Mouse (Mus musculus) heart, embryonic 15.5 days (tissue): Measurements from ENCODE around the gene 4931406P16Rik. TPM values are rescaled to one million over a fixed set of nuclear protein-coding genes. Genes with fewer than 3 reads are reported as not detected.
A peak's percentile ranks its signal among the peaks of the same experiment; 100 is the strongest.

Source experiments
- ATAC-seq: fragments of 200-750 bp; cut with Nextera tagmentation; replicated peaks from 2 replicates; pipeline ENCODE4 v1.8.0; 2017; ENCODE audit warnings: low read depth, moderate TSS enrichment; ENCODE audit not compliant: insufficient number of reproducible peaks, insufficient read depth, low FRiP score
- H3K27ac ChIP-seq: fragments of 300-500 bp; sonication (generic); 2 replicates; pipeline ENCODE4 v1.5.1; 2015; ENCODE audit warnings: mild to moderate bottlenecking, inconsistent platforms
- H3K27me3 ChIP-seq: fragments of 300-500 bp; sonication (generic); 2 replicates; pipeline ENCODE4 v1.6.1; 2015; ENCODE audit warnings: inconsistent platforms
- H3K36me3 ChIP-seq: fragments of 300-500 bp; sonication (generic); 2 replicates; pipeline ENCODE4 v1.6.1; 2015; ENCODE audit warnings: mild to moderate bottlenecking, inconsistent platforms
- H3K4me1 ChIP-seq: fragments of 300-500 bp; sonication (generic); replicated peaks from 2 replicates; pipeline ENCODE4 v1.6.1; 2015; ENCODE audit warnings: inconsistent platforms
- H3K4me2 ChIP-seq: fragments of 300-500 bp; sonication (generic); 2 replicates; pipeline ENCODE4 v1.6.1; 2015; ENCODE audit warnings: inconsistent platforms, mild to moderate bottlenecking, moderate library complexity
- H3K4me3 ChIP-seq: fragments of 300-500 bp; sonication (generic); 2 replicates; pipeline ENCODE4 v1.5.1; 2015; ENCODE audit warnings: mild to moderate bottlenecking, inconsistent platforms
- H3K9ac ChIP-seq: fragments of 300-500 bp; sonication (generic); 2 replicates; pipeline ENCODE4 v1.6.1; 2015; ENCODE audit warnings: mild to moderate bottlenecking, inconsistent platforms
- H3K9me3 ChIP-seq: fragments of 300-500 bp; sonication (generic); replicated peaks from 2 replicates; pipeline ENCODE4 v1.6.1; 2016; ENCODE audit warnings: inconsistent platforms
- WGBS: fragments of 180-500 bp; shearing (Covaris S2); methylation state at CpG from one replicate; pipeline ENCODE4 v1.1.7; 2015; ENCODE audit warnings: mixed read lengths; 5-methylcytosine and 5-hydroxymethylcytosine counted together
- polyA plus RNA-seq: library from polyadenylated mRNA; unstranded; fragments of >200 nt; fragmentation: Nextera tagmentation; extraction: Ambion mirVana; gene quantifications from 2 replicates; pipeline ENCODE4 v1.2.1, GENCODE M21; 2015

4931406P16Rik gene
- 28.2 and 32.5 TPM in 2 replicates for polyA plus RNA-seq

DNA sequence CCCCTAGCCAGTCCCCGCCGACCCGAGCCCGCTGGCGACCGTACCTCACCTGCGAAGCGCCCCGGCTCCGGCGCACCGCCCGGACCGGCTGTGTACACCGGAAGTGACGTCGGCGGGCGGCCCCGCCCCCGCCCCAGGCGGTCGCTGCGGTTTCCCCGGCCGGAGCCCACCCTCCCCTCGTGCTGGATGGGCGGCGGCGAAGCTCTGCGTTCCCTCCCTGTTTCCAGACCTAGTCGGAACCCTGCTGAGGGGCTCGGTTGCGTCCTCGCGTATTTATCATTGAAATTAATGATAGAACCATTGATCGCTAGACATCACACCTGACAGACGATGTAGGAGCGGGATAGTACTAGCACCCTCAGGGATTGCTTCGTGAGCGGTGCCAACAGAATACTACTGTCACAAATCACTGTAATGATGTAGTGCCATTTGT lies at the start of gene 4931406P16Rik:
Gene 4931406P16Rik, minus strand, starts transcription at position 109 of the 433 bp plus-strand sequence.
- peak; percentile 92 for ATAC-seq
- no peaks in the 10 kb centered on the region for H3K36me3 ChIP-seq

GRCm38 (mm10) chr7:34355629-34356028 lies 42.3 kb upstream of the 4931406P16Rik start:
- Histone ChIP-seq H3K36me3 (peaks cover 67% of the 10 kb centered on the region), H3K4me1 (no peaks in the 10 kb centered on the region), H3K4me2 (no peak overlapping the region), H3K9ac (no peak overlapping the region), H3K9me3 (no peaks in the 10 kb centered on the region), H3K27me3 (no peaks in the 10 kb centered on the region), H3K4me3 (no peak overlapping the region), H3K27ac (no peak overlapping the region)
- WGBS = 94% methylated on average over 4 of the region's 4 CpGs
- no peak for ATAC-seq

More for the DNA sequence above, at the start of gene 4931406P16Rik:
- H3K4me3 ChIP-seq = peak within 1 kb of the TSS; percentile 96
- H3K27me3 ChIP-seq = no peaks in the 10 kb centered on the region
- 0% methylated on average over 41 of the region's 41 CpGs for WGBS
- peak within 1 kb of the TSS; percentile 96 for H3K27ac ChIP-seq
- H3K4me1 ChIP-seq = peaks cover 38% of the 10 kb centered on the region
- H3K9me3 ChIP-seq = no peaks in the 10 kb centered on the region
- peak within 1 kb of the TSS; percentile 94 for H3K9ac ChIP-seq
- peak within 1 kb of the TSS; percentile 85 for H3K4me2 ChIP-seq

DNA sequence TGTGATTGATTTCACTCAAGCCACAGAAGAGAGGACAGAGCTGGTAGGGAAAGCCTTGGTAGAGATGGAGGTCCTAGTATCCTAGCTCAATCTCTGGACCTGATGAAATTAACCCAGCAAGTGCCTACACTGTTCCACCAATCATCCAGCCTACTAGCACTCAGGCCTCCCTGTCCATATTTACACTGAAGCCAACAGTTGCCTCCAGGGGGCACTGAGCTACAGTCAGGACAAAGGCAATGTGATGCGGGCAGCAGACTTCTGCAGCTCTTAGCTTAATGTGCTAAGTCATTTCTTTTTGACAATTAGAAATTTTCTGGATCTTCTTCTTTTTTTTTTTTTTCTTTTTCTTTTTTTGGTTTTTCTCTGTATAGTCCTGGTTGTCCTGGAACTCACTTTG lies 38.6 kb upstream of the 4931406P16Rik start:
- Histone ChIP-seq H3K4me2 (no peak overlapping the region), H3K27me3 (no peaks in the 10 kb centered on the region), H3K9me3 (no peaks in the 10 kb centered on the region), H3K4me1 (no peaks in the 10 kb centered on the region), H3K27ac (no peak overlapping the region), H3K36me3 (peaks cover 81% of the 10 kb centered on the region), H3K9ac (no peak overlapping the region), H3K4me3 (no peak overlapping the region)
- 86% methylated on average over 1 of the region's 1 CpGs for WGBS
- ATAC-seq = no peak

DNA sequence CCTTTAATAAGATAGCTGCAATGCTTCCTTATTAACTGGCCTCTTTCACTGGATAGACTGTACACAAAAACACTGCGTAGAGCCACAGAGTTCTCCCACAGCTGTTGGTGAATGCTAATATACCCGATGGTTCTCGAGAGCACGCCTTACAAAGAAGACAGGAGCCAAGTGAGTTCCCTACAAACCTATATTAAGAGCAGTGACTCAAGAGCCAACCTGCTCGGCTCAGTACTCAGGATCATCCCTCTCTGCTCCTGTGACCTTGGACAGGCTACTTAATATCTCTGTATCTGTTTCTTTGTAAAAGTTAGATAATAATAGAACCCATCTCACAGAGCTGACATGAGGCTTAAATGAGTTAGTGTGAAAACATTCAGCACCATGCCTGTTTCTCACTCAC lies 36.8 kb upstream of the 4931406P16Rik start:
- no peaks in the 10 kb centered on the region for H3K4me1 ChIP-seq
- WGBS = 64% methylated on average over 5 of the region's 5 CpGs
- no peak for ATAC-seq

GRCm38 (mm10) chr7:34348011-34348410 lies 34.7 kb upstream of the 4931406P16Rik start:
- no peak for ATAC-seq
- Histone ChIP-seq H3K4me2 (no peak overlapping the region), H3K4me3 (no peak overlapping the region), H3K9me3 (no peaks in the 10 kb centered on the region), H3K4me1 (no peaks in the 10 kb centered on the region), H3K27ac (no peak overlapping the region), H3K9ac (no peak overlapping the region), H3K27me3 (no peaks in the 10 kb centered on the region), H3K36me3 (peaks cover 81% of the 10 kb centered on the region)
- WGBS = 74% methylated on average over 1 of the region's 1 CpGs

More for the DNA sequence above, 36.8 kb upstream of the 4931406P16Rik start:
- Histone ChIP-seq H3K36me3 (peaks cover 86% of the 10 kb centered on the region), H3K27ac (no peak overlapping the region), H3K27me3 (no peaks in the 10 kb centered on the region), H3K9ac (no peak overlapping the region), H3K4me2 (no peak overlapping the region), H3K9me3 (no peaks in the 10 kb centered on the region), H3K4me3 (no peak overlapping the region)

- H3K9me3 ChIP-seq = no peaks in the 10 kb centered on the region
- ATAC-seq = no peak
- 80% methylated on average over 3 of the region's 3 CpGs for WGBS
- H3K27me3 ChIP-seq = no peaks in the 10 kb centered on the region
- H3K4me1 ChIP-seq = no peaks in the 10 kb centered on the region
- H3K36me3 ChIP-seq = peaks cover 72% of the 10 kb centered on the region
- H3K9ac ChIP-seq = no peak overlapping the region
- no peak overlapping the region for H3K27ac ChIP-seq
- no peak overlapping the region for H3K4me2 ChIP-seq
- no peak overlapping the region for H3K4me3 ChIP-seq
Observed at GRCm38 (mm10) chr7:34347041-34347440, 33.7 kb upstream of the 4931406P16Rik start.

- Histone ChIP-seq H3K27ac (no peak overlapping the region), H3K27me3 (no peaks in the 10 kb centered on the region), H3K9me3 (no peaks in the 10 kb centered on the region), H3K9ac (no peak overlapping the region), H3K36me3 (peaks cover 67% of the 10 kb centered on the region), H3K4me1 (no peaks in the 10 kb centered on the region), H3K4me2 (no peak overlapping the region), H3K4me3 (no peak overlapping the region)
- ATAC-seq = no peak
- 81% methylated on average over 4 of the region's 4 CpGs for WGBS
Observed at GRCm38 (mm10) chr7:34346505-34346904, 33.2 kb upstream of the 4931406P16Rik start.

DNA sequence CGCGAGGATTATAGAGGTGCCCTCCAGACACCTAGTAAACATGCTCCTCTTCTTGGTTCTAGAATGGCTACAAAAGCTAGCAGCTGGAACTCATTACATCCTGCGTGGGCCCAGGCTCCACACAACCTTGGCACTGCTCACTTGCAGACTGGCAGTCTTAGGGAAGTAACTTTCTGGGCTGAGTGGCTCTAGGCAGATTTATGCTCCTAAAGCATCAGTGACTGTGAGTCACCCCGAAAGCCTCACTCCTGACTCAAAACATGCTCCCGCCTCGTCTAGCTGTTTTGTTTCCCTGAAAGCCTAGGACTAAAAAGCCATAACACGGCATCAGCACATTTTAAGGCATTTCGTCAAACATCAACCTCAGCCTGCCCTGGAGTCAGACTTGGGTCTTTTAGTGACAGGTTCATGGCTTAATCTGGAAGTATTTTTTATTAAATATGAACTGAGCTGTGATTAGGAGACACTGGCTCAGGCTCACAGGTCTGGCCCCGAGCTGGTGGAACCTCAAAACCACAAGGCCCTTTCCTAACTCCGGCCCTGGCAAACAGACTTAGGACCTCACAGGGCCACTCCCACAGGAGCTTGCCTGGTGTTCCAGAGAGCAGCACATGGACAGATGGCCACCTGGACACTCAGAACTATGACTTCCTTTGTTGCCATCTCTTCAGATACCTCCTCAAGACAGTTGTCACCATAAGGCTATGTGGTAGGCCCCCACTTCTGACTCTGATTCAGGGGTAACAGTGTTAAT lies 28.9 kb upstream of the 4931406P16Rik start:
- Histone ChIP-seq H3K36me3 (peaks cover 32% of the 10 kb centered on the region), H3K9me3 (no peaks in the 10 kb centered on the region), H3K4me1 (peaks cover 23% of the 10 kb centered on the region), H3K4me3 (no peak overlapping the region), H3K9ac (no peak overlapping the region), H3K27ac (no peak overlapping the region), H3K4me2 (no peak overlapping the region), H3K27me3 (no peaks in the 10 kb centered on the region)
- 83% methylated on average over 10 of the region's 10 CpGs for WGBS
- no peak for ATAC-seq

- Histone ChIP-seq H3K9ac (no peak overlapping the region), H3K27ac (no peak overlapping the region), H3K27me3 (no peaks in the 10 kb centered on the region), H3K4me1 (peaks cover 23% of the 10 kb centered on the region), H3K4me3 (no peak overlapping the region), H3K36me3 (peaks cover 22% of the 10 kb centered on the region), H3K4me2 (no peak overlapping the region), H3K9me3 (peaks cover 3% of the 10 kb centered on the region; the same call in 1 of the 2 replicates)
- WGBS = 52% methylated on average over 5 of the region's 5 CpGs
- ATAC-seq = no peak
Observed at GRCm38 (mm10) chr7:34340841-34341240, 27.5 kb upstream of the 4931406P16Rik start.

- ATAC-seq = no peak
- Histone ChIP-seq H3K36me3 (peaks cover 12% of the 10 kb centered on the region; the same call in 1 of the 2 replicates), H3K4me2 (no peak overlapping the region), H3K9ac (no peak overlapping the region), H3K9me3 (peaks cover 3% of the 10 kb centered on the region; the same call in 1 of the 2 replicates), H3K4me3 (no peak overlapping the region), H3K4me1 (peaks cover 23% of the 10 kb centered on the region), H3K27ac (peak overlapping the region; percentile 70), H3K27me3 (no peaks in the 10 kb centered on the region)
- 67% methylated on average over 5 of the region's 5 CpGs for WGBS
Observed at GRCm38 (mm10) chr7:34339164-34339489, 25.8 kb upstream of the 4931406P16Rik start.

DNA sequence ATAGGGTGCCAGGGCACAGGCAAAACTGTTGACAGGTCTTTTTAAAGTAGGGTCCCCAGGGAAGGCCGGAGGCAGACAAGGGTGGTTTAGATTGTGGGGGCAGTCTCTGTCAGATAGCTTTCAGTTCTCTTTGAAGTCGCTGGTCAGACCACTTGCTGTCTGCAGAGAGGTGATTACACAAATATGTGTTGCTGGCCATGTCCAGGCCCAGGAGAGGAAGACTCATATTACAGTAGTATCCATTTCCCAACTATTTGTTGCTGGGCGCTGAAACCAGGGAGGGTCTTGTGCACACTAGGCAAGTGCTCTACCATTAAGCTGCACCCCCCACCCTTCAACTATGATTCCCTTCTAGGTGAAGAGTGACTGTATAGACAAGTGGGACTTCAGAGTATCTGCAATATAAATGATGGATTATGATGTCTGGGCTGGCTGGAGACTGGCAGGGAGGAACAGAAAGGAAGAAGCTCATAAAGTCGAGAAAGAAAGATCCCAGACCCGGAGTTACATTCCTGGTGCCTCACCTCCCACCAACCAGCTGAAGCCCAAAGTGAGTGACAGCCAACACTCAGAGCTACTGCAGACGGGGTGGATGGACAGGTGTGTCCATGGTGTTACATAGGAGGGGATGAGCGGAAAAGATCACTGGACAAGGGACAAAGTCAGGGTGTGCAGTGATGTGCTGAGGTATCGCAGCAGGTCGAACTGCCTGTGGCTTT lies 25.3 kb upstream of the 4931406P16Rik start:
- Histone ChIP-seq H3K36me3 (peaks cover 7% of the 10 kb centered on the region; the same call in 1 of the 2 replicates), H3K27me3 (no peaks in the 10 kb centered on the region), H3K27ac (peak overlapping the region; percentile 70), H3K4me2 (peak overlapping the region; percentile 21; the same call in 1 of the 2 replicates), H3K9ac (no peak overlapping the region), H3K4me1 (peaks cover 23% of the 10 kb centered on the region), H3K9me3 (peaks cover 3% of the 10 kb centered on the region; the same call in 1 of the 2 replicates), H3K4me3 (no peak overlapping the region)
- ATAC-seq = peak; percentile 68; the same call in 1 of the 2 replicates
- 40% methylated on average over 9 of the region's 9 CpGs for WGBS
